Mouse (Mus musculus) liver, adult 2 months (tissue): Measurements from ENCODE around the gene Pold2.

Experiments
- CTCF ChIP-seq: fragments of 200-500 bp; IDR thresholded peaks from 2 replicates; pipeline ENCODE4 v1.5.1; 2011; ENCODE audit warnings: low read depth, low read length, control low read depth
- POLR2A ChIP-seq: fragments of 200-500 bp; IDR thresholded peaks from 2 replicates; pipeline ENCODE4 v1.6.1; 2011; ENCODE audit warnings: low read length, control low read depth; ENCODE audit not compliant: insufficient read depth; ENCODE audit errors: extremely low read depth

DNA sequence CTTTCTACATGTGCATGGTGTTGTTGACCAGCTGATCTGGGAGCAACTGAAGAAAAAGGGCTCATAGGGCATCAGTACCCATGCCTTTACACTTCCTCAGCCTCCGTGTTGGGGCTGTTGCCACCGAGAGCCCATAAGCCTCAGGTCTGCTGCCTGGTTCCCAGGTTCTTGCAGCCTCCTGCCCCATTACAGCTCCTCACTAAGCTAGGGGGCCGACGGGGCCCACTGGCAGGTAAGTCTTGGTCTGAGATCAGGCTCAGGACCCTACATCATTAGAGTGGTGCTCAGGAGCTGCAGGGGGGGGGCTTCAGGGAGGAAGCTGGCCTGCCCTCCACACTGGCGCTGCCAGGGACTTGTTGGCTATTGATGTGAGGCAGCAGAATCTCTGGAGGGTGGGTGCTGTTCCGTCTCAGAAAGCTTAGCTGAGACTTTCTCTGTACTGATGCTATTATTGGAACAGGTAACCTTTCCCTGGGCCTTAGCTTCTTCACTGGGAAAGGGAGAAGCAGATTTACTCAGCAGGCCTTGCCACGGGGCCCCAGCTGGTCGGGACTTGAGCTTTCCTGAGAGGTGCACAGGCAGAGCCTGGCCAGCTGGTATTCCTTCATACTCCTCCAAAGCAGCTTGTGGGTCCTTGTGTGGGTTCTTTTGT, 21.5 kb downstream of the Pold2 start:
- TF ChIP-seq POLR2A (no peak), CTCF (no peak)
